Mouse (Mus musculus) liver, embryonic 14.5 days (tissue): Measurements from ENCODE around the gene Coro1b.

Experiments
- CTCF ChIP-seq: IDR thresholded peaks from 2 replicates; pipeline ENCODE4 v1.5.1; 2016; ENCODE audit warnings: antibody characterized with exemption, low read depth, control low read depth
- EP300 ChIP-seq: IDR thresholded peaks from 2 replicates; pipeline ENCODE4 v1.6.1; 2016; ENCODE audit warnings: antibody characterized with exemption, low read depth

GRCm38 (mm10) chr19:4184976-4185975 is 36.9 kb downstream of the Coro1b start:
- TF ChIP-seq CTCF (no peak), EP300 (no peak)
